Mouse (Mus musculus) small intestine, adult 2 months (tissue): ENCODE measurements around the gene Ptpn11.

Experiments used
- CTCF ChIP-seq: fragments of 200-500 bp; IDR thresholded peaks from 2 replicates; pipeline ENCODE4 v1.5.1; 2012; ENCODE audit warnings: low read depth, mild to moderate bottlenecking, control low read depth, inconsistent platforms, low read length, moderate library complexity, mixed read lengths; ENCODE audit not compliant: insufficient replicate concordance, insufficient read length; ENCODE audit errors: extremely low read depth
- POLR2A ChIP-seq: fragments of 200-500 bp; IDR thresholded peaks from 2 replicates; pipeline ENCODE4 v1.6.1; 2012; ENCODE audit warnings: low read depth, mild to moderate bottlenecking, control low read depth, inconsistent platforms, low read length, moderate library complexity

DNA sequence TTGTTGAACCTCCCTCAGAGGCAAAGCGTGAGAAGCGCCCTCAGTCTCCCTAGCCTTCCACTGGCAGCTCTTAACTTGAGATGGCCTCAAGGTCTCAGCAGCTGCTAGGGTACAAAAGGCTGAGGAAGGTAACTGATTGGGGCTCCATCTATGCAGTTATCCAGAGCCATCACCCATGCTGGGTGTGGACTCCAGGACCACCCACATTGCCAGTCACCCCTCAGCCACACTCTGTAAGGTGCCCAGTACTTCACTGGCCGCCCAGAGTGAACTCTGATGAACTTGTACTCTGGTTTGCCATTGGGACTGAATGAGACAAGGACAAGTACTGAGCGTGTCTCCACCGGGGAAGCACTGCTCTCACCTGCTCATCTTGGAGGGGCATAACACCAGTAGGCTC is 61.9 kb downstream of the Ptpn11 start:
- TF ChIP-seq CTCF (no peak), POLR2A (no peak)
